Mouse (Mus musculus): ENCODE data around the gene Zfp992. TPM values are rescaled to one million over a fixed set of nuclear protein-coding genes. Genes with fewer than 3 reads are reported as not detected.
"Not testable (repeated sequence)": the region's sequence is repeated elsewhere in the genome, so short reads cannot be mapped to it uniquely, and the experiment has no call there.

Gene Zfp992
- total RNA-seq (2021) = 1 to 10 TPM; 2.4 TPM
- long read RNA-seq, partial matches to known transcripts = 0 of 2 reads
- long read RNA-seq, other reads (novel, unspliced or antisense) = 2 of 2 reads

DNA sequence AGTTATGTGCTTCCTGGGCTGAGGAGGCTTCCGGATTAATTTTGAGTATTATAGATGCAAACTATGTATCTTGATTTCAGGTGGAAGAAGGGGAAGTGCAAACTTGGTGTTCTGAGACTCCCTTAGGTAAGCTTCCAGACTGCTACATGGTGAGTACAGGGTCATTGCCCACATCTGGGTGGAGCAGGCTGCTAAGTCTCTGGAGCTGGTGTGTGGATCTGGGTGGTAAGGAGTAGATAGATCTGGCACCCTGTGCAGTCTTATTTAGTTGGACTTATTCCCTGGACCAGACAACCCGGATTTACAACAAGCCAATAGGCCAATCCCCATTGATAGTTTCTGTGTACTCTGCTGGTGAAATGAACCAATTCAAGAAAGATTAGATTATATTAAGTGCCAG is at the start of gene Zfp992:
Gene Zfp992 (plus strand): TSS at position 74 of the 400 bp plus-strand sequence.
- not testable (repeated sequence) for DNase-seq (ENCODE audit: low spot score in 2 of 2)

DNA sequence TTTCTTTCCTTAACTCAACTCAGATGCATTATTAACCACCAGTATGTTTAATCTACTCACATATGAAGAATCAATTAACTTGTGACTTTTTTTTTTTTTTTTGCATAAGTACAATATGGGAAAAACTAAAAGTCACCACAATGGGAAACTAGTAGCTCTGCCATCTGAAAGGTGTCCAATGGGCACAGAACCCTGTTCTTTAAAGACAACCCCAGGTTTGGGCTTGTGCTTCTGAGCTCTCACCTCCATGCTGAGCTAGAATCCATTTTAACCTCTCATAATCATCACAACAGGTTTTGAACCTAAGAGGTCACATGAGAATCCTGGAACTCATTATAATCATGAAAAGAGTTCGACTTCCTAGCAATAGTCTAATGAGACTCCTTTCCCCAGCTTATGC is 19.4 kb upstream of the Zfp992 start:
- DNase-seq (ENCODE audit: low spot score in 2 of 2) = not testable (repeated sequence)

DNA sequence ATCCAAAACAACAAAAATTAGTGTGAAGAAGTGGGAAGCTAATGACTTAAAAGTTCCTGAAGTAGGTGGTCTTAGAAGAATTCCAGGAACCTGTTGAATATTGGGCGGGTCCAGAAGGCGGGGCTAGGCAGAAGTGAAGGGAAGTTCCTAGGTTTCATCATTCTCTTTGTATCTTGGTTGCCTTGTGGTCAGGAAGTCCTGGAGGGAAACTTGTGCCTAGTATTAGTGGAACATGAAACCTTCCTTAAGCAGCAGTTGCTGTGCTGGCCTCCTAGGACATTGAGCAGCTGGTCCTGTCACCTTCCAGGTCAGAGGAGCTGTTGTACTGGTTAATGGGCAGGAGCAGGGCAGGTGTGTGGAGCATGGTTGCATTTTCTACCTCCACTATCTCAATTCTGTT is 17.9 kb upstream of the Zfp992 start:
- not testable (repeated sequence) for DNase-seq (ENCODE audit: low spot score in 2 of 2)

DNA sequence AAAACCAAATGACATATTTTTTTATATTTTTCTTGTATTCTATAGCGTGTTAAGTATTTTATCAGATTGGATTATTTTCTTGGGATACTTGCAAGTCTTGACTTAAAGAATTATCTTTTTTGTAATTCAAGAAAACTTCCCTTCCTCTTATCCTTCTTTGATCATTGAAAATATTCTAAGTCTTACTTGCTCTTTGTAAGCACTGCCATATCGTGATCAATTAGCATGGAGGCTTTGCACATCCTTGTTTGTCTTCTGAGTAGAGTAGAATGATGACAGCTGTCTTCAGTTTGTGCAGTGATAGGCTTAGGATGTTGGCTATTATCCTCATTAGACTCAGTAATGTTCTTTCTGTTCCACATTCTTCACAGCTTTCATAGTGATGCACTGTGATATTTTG is 13.3 kb upstream of the Zfp992 start:
- not testable (repeated sequence) for DNase-seq (ENCODE audit: low spot score in 2 of 2)

DNA sequence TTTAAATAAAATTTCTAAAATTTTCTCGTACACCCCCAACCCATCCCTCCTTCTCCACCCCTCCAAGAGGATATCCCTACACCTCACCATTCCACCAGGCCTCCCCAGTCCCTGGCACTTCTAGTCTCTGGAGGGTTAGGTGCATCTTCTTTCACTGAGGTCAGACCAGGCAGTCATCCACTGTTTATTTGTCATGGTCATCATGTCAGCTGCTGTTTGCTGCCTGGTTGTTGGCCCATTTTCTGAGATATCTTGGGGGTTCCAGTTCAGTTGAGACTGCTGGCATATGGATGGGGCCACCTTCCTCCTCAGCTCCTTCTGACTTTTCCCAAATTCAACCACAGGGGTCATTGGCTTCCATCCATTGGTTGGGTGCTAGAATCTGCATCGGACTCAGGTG is 11.6 kb upstream of the Zfp992 start:
- not testable (repeated sequence) for DNase-seq (ENCODE audit: low spot score in 2 of 2)

DNA sequence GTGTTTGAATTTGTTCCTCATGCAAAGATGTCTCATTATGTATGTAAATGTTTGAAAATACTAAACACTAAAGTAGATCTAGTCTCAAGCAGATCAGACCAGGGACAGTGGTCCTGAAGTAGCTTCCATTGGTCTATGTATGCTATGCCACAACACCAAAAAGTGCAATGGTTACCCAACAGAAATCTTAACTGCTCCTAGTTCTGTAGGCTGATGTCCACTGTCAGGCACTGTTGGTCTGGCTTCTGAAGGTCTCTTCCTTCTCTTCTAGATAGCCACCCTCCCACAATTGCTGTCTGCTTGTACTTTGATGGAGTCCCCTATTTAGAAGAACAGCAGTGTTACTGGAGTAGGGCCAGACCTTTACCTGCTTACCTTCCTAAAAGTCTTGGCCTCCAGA is 4.5 kb upstream of the Zfp992 start:
- not testable (repeated sequence) for DNase-seq (ENCODE audit: low spot score in 2 of 2)

DNA sequence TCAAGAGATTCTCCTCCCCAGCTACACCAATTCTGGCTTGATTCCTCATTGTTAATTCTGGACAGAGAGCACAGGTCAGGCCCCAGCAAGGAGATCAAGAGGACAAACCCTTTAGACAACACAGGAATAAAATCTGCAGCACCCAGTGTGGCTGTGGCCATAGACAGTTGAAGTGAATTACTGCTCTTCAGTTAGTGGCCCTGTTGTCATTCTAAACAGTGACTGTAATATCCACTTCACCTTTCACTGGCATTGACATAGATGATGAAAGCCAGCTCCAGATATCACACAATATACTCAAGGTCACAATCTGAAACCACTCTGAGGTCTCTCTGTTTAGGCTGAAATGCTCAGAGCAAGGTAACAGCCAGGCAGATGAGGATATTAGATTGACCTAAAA is 3.7 kb upstream of the Zfp992 start:
- DNase-seq (ENCODE audit: low spot score in 2 of 2) = not testable (repeated sequence)

DNA sequence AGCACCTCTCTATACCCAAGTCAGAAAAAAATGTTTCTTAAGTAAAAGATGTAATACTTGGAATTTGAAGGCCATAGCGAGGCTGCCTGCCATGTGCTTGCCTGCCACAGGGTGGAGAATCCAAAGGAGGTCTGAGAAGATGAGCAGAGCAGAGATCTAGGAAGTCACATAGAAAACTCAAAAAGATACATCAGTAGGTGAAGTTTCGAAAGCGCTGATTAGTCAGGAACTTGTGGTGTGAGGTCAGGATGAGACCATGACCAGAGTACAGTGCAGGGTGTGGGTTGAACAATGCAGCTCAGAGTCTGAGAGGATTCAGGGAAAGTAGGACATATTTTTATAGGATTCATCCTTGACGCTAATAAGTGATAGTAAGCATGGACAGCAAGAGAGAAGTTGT is 2.7 kb upstream of the Zfp992 start:
- not testable (repeated sequence) for DNase-seq (ENCODE audit: low spot score in 2 of 2)

DNA sequence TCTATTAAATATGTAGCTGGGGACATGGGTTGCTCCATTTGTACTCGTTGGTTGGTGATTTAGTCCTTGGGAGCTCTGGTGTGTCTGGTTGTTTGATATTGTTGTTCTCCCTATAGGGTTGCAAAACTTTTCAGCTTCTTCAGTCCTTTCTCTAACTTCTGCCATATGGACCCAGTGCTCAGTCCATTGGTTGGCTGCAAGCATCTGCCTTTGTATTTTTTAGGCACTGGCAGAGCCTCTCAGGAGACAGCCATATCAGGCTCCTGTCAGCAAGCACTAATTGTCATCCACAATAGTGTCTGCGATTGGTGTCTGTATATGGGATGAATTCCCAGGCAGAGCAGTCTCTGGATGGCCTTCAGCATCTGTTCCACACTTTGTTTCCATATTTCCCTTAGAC is 1.8 kb upstream of the Zfp992 start:
- DNase-seq (ENCODE audit: low spot score in 2 of 2) = not testable (repeated sequence)

DNA sequence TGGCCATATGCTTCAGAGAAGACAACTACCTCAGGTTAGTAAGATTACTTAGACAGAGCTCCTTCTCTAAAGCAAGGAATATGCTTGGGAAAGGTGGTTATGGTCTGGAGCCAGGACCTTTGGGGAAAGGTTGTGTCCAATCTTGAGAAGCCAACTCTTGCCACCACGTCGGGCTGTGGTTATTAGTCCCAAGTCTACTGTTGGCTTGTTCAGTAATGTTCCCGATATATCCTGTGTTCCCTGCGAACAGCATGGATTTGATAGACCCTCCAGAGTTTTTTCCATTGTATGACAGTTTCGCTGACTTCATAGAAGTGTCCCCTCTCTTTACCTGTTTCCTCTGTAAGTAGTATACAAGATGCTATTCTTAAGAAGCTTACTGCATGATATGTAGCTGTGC is 888 bp downstream of the Zfp992 start:
- not testable (repeated sequence) for DNase-seq (ENCODE audit: low spot score in 2 of 2)

DNA sequence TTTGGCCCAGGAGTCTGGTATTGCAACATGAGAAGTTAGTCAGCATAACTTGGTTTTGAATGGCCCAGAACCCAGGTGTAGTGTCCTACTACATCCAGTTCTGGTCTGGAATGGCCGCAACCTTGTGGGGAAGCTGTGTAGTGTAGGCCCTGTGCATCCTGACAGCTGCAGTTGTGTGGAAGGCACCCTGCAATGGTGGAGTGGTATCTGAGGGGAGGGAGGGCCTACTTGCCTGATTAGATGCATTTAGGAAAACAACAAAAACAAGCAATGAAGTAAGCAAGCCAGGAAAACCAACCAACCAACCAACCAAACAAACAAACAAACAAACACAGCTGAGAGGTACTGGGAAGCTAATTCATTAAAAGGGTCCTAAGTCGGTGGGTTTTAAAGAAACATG is 3.8 kb downstream of the Zfp992 start:
- DNase-seq (ENCODE audit: low spot score in 2 of 2) = not testable (repeated sequence)

DNA sequence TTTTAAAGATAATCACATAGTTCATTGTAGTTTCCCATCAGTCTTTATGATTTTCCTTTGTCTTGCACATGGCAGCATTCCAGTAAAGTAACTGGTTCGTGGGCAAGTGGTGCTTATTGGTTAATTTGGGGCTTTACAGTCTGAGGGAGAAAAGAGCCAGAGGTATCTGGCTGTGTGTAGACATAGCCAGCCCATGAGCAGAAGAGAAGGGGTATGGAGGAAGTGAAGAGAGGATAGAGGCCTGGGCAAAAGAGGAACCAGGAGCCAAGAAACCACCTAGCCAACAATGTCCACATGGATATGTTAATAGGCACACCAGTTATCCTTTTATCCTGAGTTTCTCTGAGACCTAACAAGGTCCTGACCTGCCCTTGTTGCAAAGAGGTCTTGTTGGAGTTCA is 5.3 kb downstream of the Zfp992 start:
- not testable (repeated sequence) for DNase-seq (ENCODE audit: low spot score in 2 of 2)

DNA sequence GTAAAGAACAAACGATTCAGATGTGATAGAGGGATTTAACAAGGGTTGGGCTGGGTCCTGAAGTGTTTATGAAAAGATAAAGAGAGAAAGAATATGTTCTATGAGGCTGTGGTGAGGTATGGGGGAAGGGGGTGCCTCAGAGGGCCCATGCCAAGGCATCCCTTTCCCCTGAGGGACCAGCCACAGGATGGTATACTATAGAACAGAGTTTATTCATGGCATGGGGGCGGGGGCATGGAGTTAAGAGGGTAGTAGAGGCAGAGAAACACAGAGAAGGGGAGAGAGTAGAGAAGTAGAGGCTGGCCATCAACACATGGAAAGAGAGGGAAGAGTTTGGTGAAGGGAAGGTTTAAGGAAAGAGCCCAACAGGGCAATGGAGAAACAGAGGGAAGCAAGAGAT is 6.1 kb downstream of the Zfp992 start:
- no peak for DNase-seq (ENCODE audit: low spot score in 2 of 2)

DNA sequence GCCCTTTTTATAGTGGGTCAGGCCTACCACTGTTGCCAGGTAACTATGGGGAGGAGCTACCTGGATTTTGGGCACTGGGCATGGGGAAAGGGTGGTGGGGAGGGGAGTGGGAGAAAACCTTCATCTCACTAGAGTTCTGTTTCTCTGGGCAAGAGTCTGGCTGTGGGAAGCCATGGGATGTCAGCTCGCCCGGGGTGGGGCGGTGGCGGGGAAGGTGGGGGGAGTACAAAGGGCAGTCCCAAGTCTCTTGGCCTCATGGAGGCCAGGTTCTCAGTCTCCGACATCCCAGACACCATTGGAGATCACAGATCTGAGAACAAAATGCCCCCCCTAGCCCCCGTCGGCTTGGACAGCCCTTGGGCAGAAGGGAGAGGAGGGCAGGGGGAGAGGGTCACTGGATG is 6.5 kb downstream of the Zfp992 start:
- no peak for DNase-seq (ENCODE audit: low spot score in 2 of 2)

DNA sequence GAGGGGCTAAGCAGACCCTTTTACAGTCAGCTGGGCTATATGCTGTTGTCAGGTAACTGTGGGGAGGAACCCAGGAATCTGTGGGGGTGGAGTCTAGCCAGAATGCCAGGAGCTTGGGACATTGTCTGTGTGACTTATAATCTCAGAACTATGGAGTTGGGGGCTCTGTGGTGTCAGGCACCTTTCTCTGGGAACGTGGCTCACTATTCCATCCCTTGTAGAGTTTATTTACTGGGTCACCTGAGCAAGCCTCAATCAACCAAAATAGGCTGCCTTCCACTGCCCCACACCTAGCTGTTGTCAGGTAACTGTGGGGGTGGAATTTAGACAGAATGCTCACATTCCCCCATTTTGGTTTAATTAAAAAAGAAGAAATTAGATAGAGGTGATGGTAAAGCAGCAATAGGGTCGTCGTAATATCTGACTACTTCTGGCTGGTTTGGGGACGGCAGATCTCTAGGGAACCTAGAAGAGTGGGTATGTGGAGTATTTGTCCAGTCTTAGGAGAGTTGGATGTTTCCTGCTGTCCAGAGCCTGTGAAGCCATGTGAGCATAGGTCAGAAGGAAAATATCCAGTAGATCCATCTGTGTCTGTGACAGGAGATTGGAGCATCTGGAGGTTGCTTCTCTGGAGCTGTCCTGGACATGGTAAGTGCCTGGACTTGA is 7.4 kb downstream of the Zfp992 start:
- no peak for DNase-seq (ENCODE audit: low spot score in 2 of 2)

DNA sequence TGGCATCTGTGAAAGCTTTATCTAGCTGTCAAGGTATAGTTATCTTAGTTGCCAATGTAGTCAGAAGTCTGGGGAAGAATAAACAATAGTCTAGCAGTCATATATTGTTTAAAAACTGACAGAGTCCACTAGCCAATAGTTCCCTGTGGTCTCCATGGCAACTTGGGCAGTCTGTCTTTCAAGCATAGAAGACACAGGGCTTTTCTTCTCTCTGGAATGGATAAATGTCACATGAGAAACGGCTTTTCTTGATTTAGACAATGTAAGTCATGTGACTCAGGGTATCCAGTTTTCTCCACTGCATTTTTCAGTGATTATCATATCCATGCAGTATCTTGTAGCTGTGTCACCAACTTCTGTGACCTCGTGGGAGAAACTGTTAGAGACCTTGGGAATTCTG is 8.3 kb downstream of the Zfp992 start:
- DNase-seq (ENCODE audit: low spot score in 2 of 2) = no peak

DNA sequence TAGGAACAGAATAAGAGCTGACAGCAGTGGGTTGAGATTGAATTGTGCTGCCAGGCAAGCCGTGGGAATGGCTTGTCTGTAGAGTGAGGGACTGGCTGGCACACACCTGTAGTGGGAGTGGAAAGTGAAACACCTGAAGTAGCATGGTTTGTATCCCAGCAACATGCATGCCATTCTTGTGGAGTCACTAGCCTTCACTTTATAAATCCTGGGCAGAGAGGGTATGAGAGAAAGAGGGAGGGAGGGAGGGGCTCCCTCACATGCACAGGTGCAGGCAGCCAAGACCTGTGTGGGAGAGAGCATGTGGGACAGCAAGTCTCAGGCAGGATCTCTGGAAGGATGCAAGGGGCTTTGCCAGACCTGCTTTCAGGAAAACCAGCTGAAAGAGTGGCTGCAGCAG is 8.9 kb downstream of the Zfp992 start:
- DNase-seq (ENCODE audit: low spot score in 2 of 2) = no peak

DNA sequence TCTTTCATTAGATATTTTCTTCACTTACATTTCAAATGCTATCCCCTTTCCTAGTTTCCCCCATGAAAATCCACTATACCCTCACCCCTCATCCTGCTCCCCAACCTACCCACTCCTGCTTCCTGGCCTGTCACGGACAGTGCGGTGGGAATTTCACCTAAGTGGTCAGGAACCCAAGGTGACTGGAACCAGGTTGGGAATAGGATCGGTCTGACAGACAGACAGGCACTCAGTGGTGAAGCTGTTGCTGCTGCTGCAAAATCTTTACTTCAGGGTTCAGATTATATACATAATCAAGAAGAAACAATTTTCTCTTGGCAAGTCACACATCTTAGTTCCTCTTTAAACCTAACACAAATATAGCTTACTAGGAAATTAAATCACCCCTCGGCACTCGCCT is 11.0 kb downstream of the Zfp992 start:
- DNase-seq (ENCODE audit: low spot score in 2 of 2) = not testable (repeated sequence)

DNA sequence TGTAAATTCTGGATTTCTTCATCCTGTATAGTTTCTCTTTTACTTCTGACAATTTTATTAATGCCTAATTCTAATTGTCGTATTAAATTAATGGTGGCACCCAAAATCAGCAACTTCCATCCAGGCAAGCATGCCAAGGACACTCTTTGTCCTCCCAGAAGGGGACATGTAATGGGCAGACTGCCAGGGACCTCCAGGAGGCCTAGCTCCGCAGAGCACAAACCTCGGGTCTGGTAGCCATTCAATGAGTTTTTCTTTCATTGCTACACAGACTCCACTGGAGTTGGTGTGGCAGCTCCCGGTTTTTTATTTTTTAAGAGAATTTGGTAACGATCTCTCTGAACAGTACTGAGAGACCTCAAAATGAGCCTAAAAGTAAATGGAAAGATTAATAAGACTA is 11.9 kb downstream of the Zfp992 start:
- not testable (repeated sequence) for DNase-seq (ENCODE audit: low spot score in 2 of 2)

DNA sequence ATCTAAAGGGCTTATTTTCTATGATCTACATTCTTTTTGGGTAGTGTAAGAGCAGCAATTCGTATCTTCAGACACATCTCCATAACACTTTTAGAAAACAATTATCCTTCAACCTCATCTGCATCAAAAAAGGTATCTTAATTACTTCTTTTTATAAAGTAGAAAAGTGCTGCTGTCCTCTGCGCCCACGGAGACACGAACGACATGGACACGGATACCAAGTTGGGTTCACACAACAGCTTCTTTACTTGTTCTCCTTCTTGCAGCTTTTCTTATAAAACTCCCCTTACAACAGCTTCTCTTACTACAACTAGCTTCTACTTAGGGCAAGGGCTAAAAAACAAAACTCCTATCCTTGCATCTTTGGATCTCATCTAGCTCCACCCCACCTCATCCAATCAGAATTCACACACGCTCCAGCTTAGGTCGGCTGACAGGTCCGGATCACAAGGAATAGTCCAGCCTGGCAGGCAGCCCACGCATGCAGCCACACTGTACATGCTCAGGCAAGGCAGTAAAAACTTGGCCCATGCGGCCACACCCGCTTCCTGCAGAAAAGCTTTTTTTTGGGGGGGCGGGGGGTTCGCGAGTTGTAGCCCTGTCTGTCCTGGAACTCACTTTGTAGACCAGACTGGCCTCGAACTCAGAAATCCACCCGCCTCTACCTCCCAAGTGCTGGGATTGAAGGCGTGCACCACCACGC is 15.0 kb downstream of the Zfp992 start:
- not testable (repeated sequence) for DNase-seq (ENCODE audit: low spot score in 2 of 2)

DNA sequence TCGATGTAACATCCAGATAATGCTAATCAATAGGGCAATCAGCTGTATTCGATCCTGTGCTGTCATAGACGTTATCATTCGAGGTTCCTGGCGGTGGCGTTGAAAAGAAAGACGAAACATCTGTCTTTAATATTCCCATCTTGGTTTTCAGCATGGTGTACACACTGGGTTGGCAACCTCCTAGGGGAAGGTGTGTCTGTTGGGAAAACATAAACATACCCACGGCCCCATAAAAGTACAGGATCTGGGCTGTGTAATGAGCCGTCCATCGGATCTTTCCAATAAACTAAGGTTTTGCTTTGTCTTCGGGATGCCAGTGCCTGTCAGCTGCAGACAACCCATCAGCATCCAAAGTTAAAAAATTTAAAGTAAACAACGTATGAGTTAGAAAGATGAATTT is 21.2 kb downstream of the Zfp992 start:
- not testable (repeated sequence) for DNase-seq (ENCODE audit: low spot score in 2 of 2)

DNA sequence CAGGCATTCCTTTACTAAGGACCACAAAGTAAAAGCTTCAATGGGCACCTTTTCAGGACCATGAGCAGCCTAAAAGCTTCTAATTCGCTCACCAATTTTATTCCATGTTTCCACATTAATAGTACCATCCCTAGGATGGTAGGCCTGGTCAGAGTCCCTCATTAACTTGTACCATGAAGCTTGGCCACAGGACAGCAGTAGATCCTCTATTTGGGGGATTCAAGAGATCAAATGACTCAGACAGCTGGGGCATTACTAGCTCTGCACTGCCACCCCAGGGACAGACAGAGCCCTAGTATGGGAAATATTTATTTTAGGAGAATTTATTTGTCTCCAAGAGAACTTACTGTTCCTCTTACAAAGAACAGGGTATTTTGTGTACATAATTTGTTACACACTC is 25.4 kb downstream of the Zfp992 start:
- not testable (repeated sequence) for DNase-seq (ENCODE audit: low spot score in 2 of 2)

Measured in layer of hippocampus, adult 18-20 months (tissue).